Mouse (Mus musculus) heart, embryonic 12.5 days (tissue): ENCODE results near the gene Tmem201. TPM values are rescaled to one million over a fixed set of nuclear protein-coding genes. Genes with fewer than 3 reads are reported as not detected.

ENCODE experiments used
- ATAC-seq: fragments of 200-750 bp; cut with Nextera tagmentation; 2 replicates; pipeline ENCODE4 v1.8.0; 2017; ENCODE audit warnings: moderate TSS enrichment, moderate library complexity; ENCODE audit not compliant: insufficient number of reproducible peaks, low FRiP score
- H3K27ac ChIP-seq: fragments of 300-500 bp; sonication (generic); 2 replicates; pipeline ENCODE4 v1.5.1; 2016; ENCODE audit warnings: mild to moderate bottlenecking, moderate library complexity; ENCODE audit not compliant: poor library complexity, severe bottlenecking
- H3K27me3 ChIP-seq: fragments of 300-500 bp; sonication (generic); replicated peaks from 2 replicates; pipeline ENCODE4 v1.6.1; 2016; ENCODE audit warnings: mild to moderate bottlenecking, moderate library complexity
- H3K36me3 ChIP-seq: fragments of 300-500 bp; sonication (generic); 2 replicates; pipeline ENCODE4 v1.6.1; 2016; ENCODE audit warnings: mild to moderate bottlenecking, moderate library complexity
- H3K4me1 ChIP-seq: fragments of 300-500 bp; sonication (generic); replicated peaks from 2 replicates; pipeline ENCODE4 v1.6.1; 2016; ENCODE audit warnings: mild to moderate bottlenecking
- H3K4me2 ChIP-seq: fragments of 300-500 bp; sonication (generic); 2 replicates; pipeline ENCODE4 v1.6.1; 2016; ENCODE audit warnings: mild to moderate bottlenecking, moderate library complexity
- H3K4me3 ChIP-seq: fragments of 300-500 bp; sonication (generic); 2 replicates; pipeline ENCODE4 v1.5.1; 2016; ENCODE audit warnings: mild to moderate bottlenecking
- H3K9ac ChIP-seq: fragments of 300-500 bp; sonication (generic); 2 replicates; pipeline ENCODE4 v1.6.1; 2016; ENCODE audit warnings: mild to moderate bottlenecking, moderate library complexity
- H3K9me3 ChIP-seq: fragments of 300-500 bp; sonication (generic); replicated peaks from 2 replicates; pipeline ENCODE4 v1.6.1; 2016; ENCODE audit warnings: mild to moderate bottlenecking, moderate library complexity
- WGBS: fragments of 180-500 bp; shearing (Covaris S2); methylation state at CpG from one replicate; pipeline ENCODE4 v1.1.7; 2016; 5-methylcytosine and 5-hydroxymethylcytosine counted together
- polyA plus RNA-seq: library from polyadenylated mRNA; unstranded; fragments of >200 nt; fragmentation: Nextera tagmentation; extraction: Ambion mirVana; gene quantifications from 2 replicates; pipeline ENCODE4 v1.2.1, GENCODE M21; 2016

The Tmem201 gene
- polyA plus RNA-seq, 1 experiment from 2014 or later: 51.1 TPM

GRCm38 (mm10) chr4:149675378-149676261 is 62.2 kb downstream of the Tmem201 start:
- peak overlapping the region; percentile 89 for H3K4me2 ChIP-seq
- H3K9me3 ChIP-seq: no peaks in the 10 kb centered on the region; the same call in 1 of the 2 replicates
- H3K27me3 ChIP-seq: peaks cover 16% of the 10 kb centered on the region
- 0 out of 2 replicates have a peak, but pooled peaks cover 2% of the 10 kb centered on the region for H3K36me3 ChIP-seq
- H3K27ac ChIP-seq: no peak overlapping the region
- ATAC-seq: peak; percentile 88
- H3K4me3 ChIP-seq: peak overlapping the region; percentile 63
- 2% methylated on average over 58 of the region's 60 CpGs for WGBS
- 0 out of 2 replicates have a peak, but pooled peaks cover 13% of the 10 kb centered on the region for H3K4me1 ChIP-seq
- peak overlapping the region; percentile 59 for H3K9ac ChIP-seq

GRCm38 (mm10) chr4:149674814-149675377 is 62.9 kb downstream of the Tmem201 start:
- Histone ChIP-seq H3K27ac (no peak overlapping the region), H3K9ac (peak overlapping the region; percentile 59; the same call in 1 of the 2 replicates), H3K27me3 (peaks cover 16% of the 10 kb centered on the region), H3K4me2 (peak overlapping the region; percentile 89), H3K9me3 (no peaks in the 10 kb centered on the region; the same call in 1 of the 2 replicates), H3K36me3 (0 out of 2 replicates have a peak, but pooled peaks cover 2% of the 10 kb centered on the region), H3K4me3 (peak overlapping the region; percentile 63), H3K4me1 (0 out of 2 replicates have a peak, but pooled peaks cover 13% of the 10 kb centered on the region)
- WGBS: 15% methylated on average over 8 of the region's 8 CpGs
- ATAC-seq: no peak

- 0 out of 2 replicates have a peak, but pooled peaks cover 13% of the 10 kb centered on the region for H3K4me1 ChIP-seq
- no peaks in the 10 kb centered on the region; the same call in 1 of the 2 replicates for H3K9me3 ChIP-seq
- WGBS: 85% methylated on average over 5 of the region's 5 CpGs
- H3K27ac ChIP-seq: no peak overlapping the region
- 0 out of 2 replicates have a peak, but pooled peaks cover 2% of the 10 kb centered on the region for H3K36me3 ChIP-seq
- ATAC-seq: no peak
- peaks cover 16% of the 10 kb centered on the region for H3K27me3 ChIP-seq
- H3K4me3 ChIP-seq: no peak overlapping the region
- no peak overlapping the region for H3K9ac ChIP-seq
- no peak overlapping the region for H3K4me2 ChIP-seq
These were observed 65.1 kb downstream of the Tmem201 start for GRCm38 (mm10) chr4:149672747-149673146.

- H3K36me3 ChIP-seq: 0 out of 2 replicates have a peak, but pooled peaks cover 2% of the 10 kb centered on the region
- no peaks in the 10 kb centered on the region; the same call in 1 of the 2 replicates for H3K9me3 ChIP-seq
- no peak overlapping the region for H3K9ac ChIP-seq
- no peak overlapping the region for H3K4me2 ChIP-seq
- no peak overlapping the region for H3K4me3 ChIP-seq
- H3K27me3 ChIP-seq: peaks cover 16% of the 10 kb centered on the region
- H3K27ac ChIP-seq: no peak overlapping the region
- ATAC-seq: no peak
- H3K4me1 ChIP-seq: 0 out of 2 replicates have a peak, but pooled peaks cover 10% of the 10 kb centered on the region
- 94% methylated on average over 6 of the region's 6 CpGs for WGBS
These were observed 66.7 kb downstream of the Tmem201 start for GRCm38 (mm10) chr4:149671175-149671574.

- Histone ChIP-seq H3K9ac (no peak overlapping the region), H3K9me3 (no peaks in the 10 kb centered on the region), H3K36me3 (no peaks in the 10 kb centered on the region), H3K27me3 (no peaks in the 10 kb centered on the region), H3K4me2 (no peak overlapping the region), H3K4me1 (peaks cover 5% of the 10 kb centered on the region; the same call in 1 of the 2 replicates), H3K27ac (no peak overlapping the region), H3K4me3 (no peak overlapping the region)
- 88% methylated on average over 6 of the region's 6 CpGs for WGBS
- no peak for ATAC-seq
These were observed 72.2 kb downstream of the Tmem201 start for GRCm38 (mm10) chr4:149665692-149666090.

Other genes with a start within 250 kb of the Tmem201 start
- 38.5 and 39.3 TPM in 2 replicates for gene Ctnnbip1, start 219.8 kb downstream of the Tmem201 start, polyA plus RNA-seq
- gene Clstn1, start 151.6 kb downstream of the Tmem201 start, polyA plus RNA-seq: 38.3 and 38.9 TPM in 2 replicates
- gene Pik3cd, start 35.5 kb downstream of the Tmem201 start, polyA plus RNA-seq: 3.5 and 3.7 TPM in 2 replicates
- 7.3 and 7.5 TPM in 2 replicates for gene Slc25a33, start 36.2 kb upstream of the Tmem201 start, polyA plus RNA-seq
- 5.4 and 5.7 TPM in 2 replicates for gene Spsb1, start 217.0 kb upstream of the Tmem201 start, polyA plus RNA-seq